Mouse (Mus musculus): Measurements from ENCODE around the gene Rabggta. TPM values are rescaled to one million over a fixed set of nuclear protein-coding genes. Genes with fewer than 3 reads are reported as not detected.

Rabggta gene
- polyA plus RNA-seq (2017; shearing (Covaris generic)) = 85.5 TPM

GRCm38 (mm10) chr14:55721700-55722437 is at the start of gene Rabggta:
Rabggta (minus strand) TSS chr14:55722263.

GRCm38 (mm10) chr14:55765696-55766095 is 43.6 kb upstream of the Rabggta start, which contains the start of gene Ltb4r1:
Ltb4r1 (plus strand) TSS chr14:55765962.

GRCm38 (mm10) chr14:55761163-55761562 is 39.1 kb upstream of the Rabggta start, which contains the start of gene Ltb4r2:
Ltb4r2 (plus strand) TSS chr14:55761428.

GRCm38 (mm10) chr14:55758363-55758784 is 36.3 kb upstream of the Rabggta start, which contains the start of gene Cideb:
Cideb (minus strand) TSS chr14:55758458.

GRCm38 (mm10) chr14:55745180-55745860 is 23.3 kb upstream of the Rabggta start, which contains the start of the genes Dhrs1 and Nop9:
Dhrs1 (minus strand) TSS chr14:55745690.
Nop9 (plus strand) TSS chr14:55745693.

GRCm38 (mm10) chr14:55713729-55714122 is 8.3 kb downstream of the Rabggta start, which contains the start of gene Tgm1:
Tgm1 (minus strand) TSS chr14:55713926.

GRCm38 (mm10) chr14:55681160-55682117 is 40.6 kb downstream of the Rabggta start, which contains the start of gene Tinf2:
Tinf2 (minus strand) TSS chr14:55681820.

GRCm38 (mm10) chr14:55671833-55672740 is 50.0 kb downstream of the Rabggta start, which contains the start of the genes Gmpr2 and Nedd8:
Gmpr2 (plus strand) TSS chr14:55671941.
Nedd8 (minus strand) TSS chr14:55672124.

Other genes with a start within 250 kb of the Rabggta start
- gene Dhrs4, start 243.5 kb downstream of the Rabggta start, polyA plus RNA-seq (2017; shearing (Covaris generic)) = 28.5 TPM
- not detected for gene Carmil3, start 231.6 kb downstream of the Rabggta start, polyA plus RNA-seq (2017; shearing (Covaris generic))
- 0.40 TPM for gene Cpne6, start 211.8 kb downstream of the Rabggta start, polyA plus RNA-seq (2017; shearing (Covaris generic))
- 0.23 TPM for gene Nrl, start 197.3 kb downstream of the Rabggta start, polyA plus RNA-seq (2017; shearing (Covaris generic))
- gene Pck2, start 182.0 kb downstream of the Rabggta start, polyA plus RNA-seq (2017; shearing (Covaris generic)) = 7.2 TPM
- 110 TPM for gene Dcaf11, start 162.3 kb downstream of the Rabggta start, polyA plus RNA-seq (2017; shearing (Covaris generic))
- 4.5 TPM for gene A730061H03Rik, start 161.9 kb downstream of the Rabggta start, polyA plus RNA-seq (2017; shearing (Covaris generic))
- gene Fitm1, start 146.6 kb downstream of the Rabggta start, polyA plus RNA-seq (2017; shearing (Covaris generic)) = not detected
- gene Psme1, start 144.1 kb downstream of the Rabggta start, polyA plus RNA-seq (2017; shearing (Covaris generic)) = 748 TPM
- gene Emc9, start 137.0 kb downstream of the Rabggta start, polyA plus RNA-seq (2017; shearing (Covaris generic)) = 15.3 TPM
- 573 TPM for gene Psme2, start 131.2 kb downstream of the Rabggta start, polyA plus RNA-seq (2017; shearing (Covaris generic))
- gene Rnf31, start 130.6 kb downstream of the Rabggta start, polyA plus RNA-seq (2017; shearing (Covaris generic)) = 49.5 TPM
- 49.4 TPM for gene Irf9, start 118.7 kb downstream of the Rabggta start, polyA plus RNA-seq (2017; shearing (Covaris generic))
- 0.50 TPM for gene Rec8, start 104.2 kb downstream of the Rabggta start, polyA plus RNA-seq (2017; shearing (Covaris generic))
- gene Ipo4, start 86.3 kb downstream of the Rabggta start, polyA plus RNA-seq (2017; shearing (Covaris generic)) = 49.8 TPM
- 2.1 TPM for gene Gm49378, start 84.4 kb downstream of the Rabggta start, polyA plus RNA-seq (2017; shearing (Covaris generic))
- 74.7 TPM for gene Tm9sf1, start 78.5 kb downstream of the Rabggta start, polyA plus RNA-seq (2017; shearing (Covaris generic))
- 0.51 TPM for gene Tssk4, start 72.1 kb downstream of the Rabggta start, polyA plus RNA-seq (2017; shearing (Covaris generic))
- gene Mdp1, start 61.8 kb downstream of the Rabggta start, polyA plus RNA-seq (2017; shearing (Covaris generic)) = 44.7 TPM
- 33.1 TPM for gene Gmpr2, start 50.3 kb downstream of the Rabggta start, polyA plus RNA-seq (2017; shearing (Covaris generic))
- 239 TPM for gene Nedd8, start 50.1 kb downstream of the Rabggta start, polyA plus RNA-seq (2017; shearing (Covaris generic))
- 189 TPM for gene Tinf2, start 40.4 kb downstream of the Rabggta start, polyA plus RNA-seq (2017; shearing (Covaris generic))
- not detected for gene Tgm1, start 8.3 kb downstream of the Rabggta start, polyA plus RNA-seq (2017; shearing (Covaris generic))
- 23.0 TPM for gene Dhrs1, start 23.4 kb upstream of the Rabggta start, polyA plus RNA-seq (2017; shearing (Covaris generic))
- gene Nop9, start 23.4 kb upstream of the Rabggta start, polyA plus RNA-seq (2017; shearing (Covaris generic)) = 49.5 TPM
- not detected for gene Cideb, start 36.2 kb upstream of the Rabggta start, polyA plus RNA-seq (2017; shearing (Covaris generic))
- gene Ltb4r2, start 39.2 kb upstream of the Rabggta start, polyA plus RNA-seq (2017; shearing (Covaris generic)) = 0.21 TPM
- not detected for gene Ltb4r1, start 43.7 kb upstream of the Rabggta start, polyA plus RNA-seq (2017; shearing (Covaris generic))
- not detected for gene Adcy4, start 61.8 kb upstream of the Rabggta start, polyA plus RNA-seq (2017; shearing (Covaris generic))
- gene Ripk3, start 66.6 kb upstream of the Rabggta start, polyA plus RNA-seq (2017; shearing (Covaris generic)) = 74.2 TPM
- gene Nfatc4, start 100.9 kb upstream of the Rabggta start, polyA plus RNA-seq (2017; shearing (Covaris generic)) = 0.37 TPM
- gene Nynrin, start 131.7 kb upstream of the Rabggta start, polyA plus RNA-seq (2017; shearing (Covaris generic)) = 0.21 TPM
- 0.18 TPM for gene Cbln3, start 162.1 kb upstream of the Rabggta start, polyA plus RNA-seq (2017; shearing (Covaris generic))
- gene Khnyn, start 162.7 kb upstream of the Rabggta start, polyA plus RNA-seq (2017; shearing (Covaris generic)) = 104 TPM
- gene Sdr39u1, start 178.0 kb upstream of the Rabggta start, polyA plus RNA-seq (2017; shearing (Covaris generic)) = 35.6 TPM
- not detected for gene Cma1, start 222.4 kb upstream of the Rabggta start, polyA plus RNA-seq (2017; shearing (Covaris generic))
- not detected for gene Cma2, start 228.7 kb upstream of the Rabggta start, polyA plus RNA-seq (2017; shearing (Covaris generic))

All from effector memory CD4-positive, alpha-beta T cell, adult 7 months (primary cell).